Mouse (Mus musculus) myocyte (in vitro differentiated cells): ENCODE results near the gene C1qtnf5.

Source experiments
- POLR2A ChIP-seq: IDR thresholded peaks from one replicate; pipeline ENCODE4 v1.6.1; 2011; ENCODE audit warnings: low read depth, mild to moderate bottlenecking, control low read depth, moderate library complexity; ENCODE audit not compliant: insufficient read length
- POLR2AphosphoS2 ChIP-seq: IDR thresholded peaks from one replicate; pipeline ENCODE4 v1.6.1; 2011; ENCODE audit warnings: low read depth, control low read depth; ENCODE audit not compliant: insufficient read length
- TCF12 ChIP-seq: IDR thresholded peaks from one replicate; pipeline ENCODE4 v1.6.1; 2011; ENCODE audit warnings: mild to moderate bottlenecking, control low read depth; ENCODE audit not compliant: poor library complexity, insufficient read depth, severe bottlenecking
- TCF3 ChIP-seq: IDR thresholded peaks from one replicate; pipeline ENCODE4 v1.6.1; 2011; ENCODE audit warnings: low read depth, control low read depth; ENCODE audit not compliant: insufficient read length
- USF1 ChIP-seq: IDR thresholded peaks from one replicate; pipeline ENCODE4 v1.6.1; 2011; ENCODE audit warnings: low read depth, mild to moderate bottlenecking, control low read depth, moderate library complexity

GRCm38 (mm10) chr9:44115599-44115998, 8.6 kb downstream of the C1qtnf5 start:
- TF ChIP-seq POLR2A: no peak
- TF ChIP-seq TCF12: no peak
- no peak for TF ChIP-seq USF1
- no peak for TF ChIP-seq TCF3
- no peak for TF ChIP-seq POLR2AphosphoS2
